10 mouse cellular contexts compared by ENCODE assay signal in genomic region chr10:63421739-63422735, GRCm38 (mm10). TPM values are rescaled to one million over a fixed set of nuclear protein-coding genes. Genes with fewer than 3 reads are reported as not detected.
DNase-seq lines count a peak whose midpoint lies in the region; ATAC-seq and TF ChIP-seq lines count a peak whose summit lies in the region.
"Had no signal": no experiment of that assay in that cellular context is flagged by ENCODE, and none has a peak within 500 bp of the region (broad histone marks: within the 10 kb centered on the region; RNA-seq: fewer than 3 reads in every experiment).

TSS of gene Gm7075 (minus strand) at chr10:63421789.

- H3K9me3 ChIP-seq in midbrain, postnatal 0 days (ENCODE audit: low read length) = no peaks in the 10 kb centered on the region

- H3K36me3 ChIP-seq in midbrain, postnatal 0 days (ENCODE audit: insufficient read depth, low read length) = no peaks in the 10 kb centered on the region

- no peak within 1 kb of the TSS for H3K4me3 ChIP-seq in midbrain, postnatal 0 days (ENCODE audit: low read depth, low read length)

- H3K27ac ChIP-seq in midbrain, postnatal 0 days (ENCODE audit: low read depth, low read length) = no peak within 1 kb of the TSS

- DNase-seq in cerebellum, postnatal 36 days = peak; percentile 28 to 38
- DNase-seq in cerebellum, adult 11 months = no peak
- DNase-seq in left cerebral cortex, postnatal 14 days (ENCODE audit: low spot score in 2 of 2) = peak; percentile 38 to 42
- DNase-seq in left cerebral cortex, adult 11 months (ENCODE audit: low spot score) = no peak
- peak; percentile 76 for DNase-seq in adrenal gland, postnatal 10 days
- DNase-seq in induced T-regulatory cell, adult 2 months (ENCODE audit: low read depth) = peak; percentile 76
- no peak for DNase-seq in midbrain, postnatal 0 days (ENCODE audit: low spot score)
- peak; percentile 72 for DNase-seq in thymus, postnatal 14 days

- WGBS in midbrain, postnatal 0 days = 91% methylated on average over 18 of the region's 18 CpGs

- TF ChIP-seq CTCF in midbrain, postnatal 0 days (IDR thresholded peaks at IDR 0.05) = 0 out of 2 replicates have a peak, but pooled peaks have one; percentile 6

- intact Hi-C loops in left cerebral cortex, postnatal 14 days (cut with DNase I) = loop anchor here (5.0 to 10.0 kb wide), 2 partner anchors 150 to 663 kb away; no protein-coding TSS in a partner anchor

- no peaks in the 10 kb centered on the region for H3K27me3 ChIP-seq in midbrain, postnatal 0 days (ENCODE audit: insufficient read depth, low read length)

- no peak within 1 kb of the TSS for H3K4me2 ChIP-seq in midbrain, postnatal 0 days (ENCODE audit: low read depth, low read length, poor library complexity, severe bottlenecking)

- H3K9ac ChIP-seq in midbrain, postnatal 0 days (replicated peaks; ENCODE audit: low read length, poor library complexity, severe bottlenecking) = no peak within 1 kb of the TSS

- no peak for ATAC-seq in midbrain, postnatal 0 days (ENCODE audit: low FRiP score)

- H3K4me1 ChIP-seq in midbrain, postnatal 0 days (ENCODE audit: insufficient read depth, low read length) = no peaks in the 10 kb centered on the region

RNA-seq across cellular contexts. Expression of gene Gm7075, which starts in this region (rescaled TPM):
- not detected for total RNA-seq in left cerebral cortex, postnatal 14 days (2021)
- not detected for total RNA-seq in adrenal gland, postnatal 10 days (2021)
- not detected in 2 replicates for total RNA-seq in midbrain, postnatal 0 days (2014; rRNA removed)
- polyA plus RNA-seq in midbrain, postnatal 0 days (2015; fragmentation: Nextera tagmentation; extraction: Ambion mirVana) = not detected in 2 replicates
- total RNA-seq: left cerebral cortex, postnatal 10 days had no signal
- polyA plus RNA-seq: stomach, embryonic 16.5 days had no signal

Comparison
In these comparisons a context has a peak if more than half of its experiments do, and no peak if none do; other contexts are left out.
1. DNase-seq: peak in cerebellum, postnatal 36 days (2 of 2), induced T-regulatory cell, adult 2 months (single experiment) and thymus, postnatal 14 days (single experiment); none in cerebellum, adult 11 months (single experiment), left cerebral cortex, adult 11 months (single experiment) and midbrain, postnatal 0 days (single experiment).
2. Peak in DNase-seq in left cerebral cortex, postnatal 14 days; RNA of the gene not detected or under 1 TPM.
3. Peak in DNase-seq in adrenal gland, postnatal 10 days; RNA of the gene not detected or under 1 TPM.